Comparison of ENCODE assay signal across 9 mouse cellular contexts in genomic region chr10:95725910-95726309, GRCm38 (mm10). TPM values are rescaled to one million over a fixed set of nuclear protein-coding genes. Genes with fewer than 3 reads are reported as not detected.
DNase-seq lines count a peak whose midpoint lies in the region; ATAC-seq and TF ChIP-seq lines count a peak whose summit lies in the region.
"Had no signal": no experiment of that assay in that cellular context is flagged by ENCODE, and none has a peak within 500 bp of the region (broad histone marks: within the 10 kb centered on the region; RNA-seq: fewer than 3 reads in every experiment).

No protein-coding gene starts in this region.

- no peaks in the 10 kb centered on the region for H3K27me3 ChIP-seq in forebrain, postnatal 0 days (ENCODE audit: insufficient read depth, low read length)
- H3K27me3 ChIP-seq in forebrain, embryonic 12.5 days: no peaks in the 10 kb centered on the region
- no peaks in the 10 kb centered on the region for H3K27me3 ChIP-seq in testis, adult 2 months (ENCODE audit: control insufficient read depth, insufficient read depth, low read length)
- no peaks in the 10 kb centered on the region for H3K27me3 ChIP-seq in forebrain, embryonic 13.5 days

- peak; percentile 46 for DNase-seq in forebrain, postnatal 0 days
- peak; percentile 51 for DNase-seq in adrenal gland, postnatal 25 days
- peak; percentile 93 for DNase-seq in kidney, adult 11 months
- DNase-seq in left cerebral cortex, postnatal 14 days (ENCODE audit: low spot score in 2 of 2): peak; percentile 26 to 45

- intact Hi-C loops in left cerebral cortex, postnatal 14 days (cut with DNase I): no loop called here

- no peak for TF ChIP-seq POLR2A in testis, adult 2 months (IDR thresholded peaks at IDR 0.05; ENCODE audit: control insufficient read depth, low read depth, low read length)

- H3K4me1 ChIP-seq in forebrain, postnatal 0 days (ENCODE audit: insufficient read depth): no peaks in the 10 kb centered on the region
- 0 out of 2 replicates have a peak, but pooled peaks cover 8% of the 10 kb centered on the region for H3K4me1 ChIP-seq in forebrain, embryonic 12.5 days
- H3K4me1 ChIP-seq in testis, adult 2 months (ENCODE audit: control insufficient read depth, insufficient read depth, low read length): peaks cover under 1% of the 10 kb centered on the region; the same call in 1 of the 2 replicates
- peaks cover 7% of the 10 kb centered on the region; the same call in 1 of the 2 replicates for H3K4me1 ChIP-seq in forebrain, embryonic 13.5 days

- no peak for TF ChIP-seq CTCF in forebrain, postnatal 0 days (IDR thresholded peaks at IDR 0.05; ENCODE audit: low read depth)
- no peak for TF ChIP-seq CTCF in testis, adult 2 months (IDR thresholded peaks at IDR 0.05; ENCODE audit: control insufficient read depth, insufficient read depth, insufficient replicate concordance, low read depth, low read length)

- no peaks in the 10 kb centered on the region for H3K36me3 ChIP-seq in forebrain, postnatal 0 days (ENCODE audit: insufficient read depth)
- no peaks in the 10 kb centered on the region for H3K36me3 ChIP-seq in forebrain, embryonic 12.5 days (replicated peaks)
- H3K36me3 ChIP-seq in testis, adult 2 months (ENCODE audit: control insufficient read depth, insufficient read depth, low read length): no peaks in the 10 kb centered on the region
- no peaks in the 10 kb centered on the region for H3K36me3 ChIP-seq in forebrain, embryonic 13.5 days (ENCODE audit: poor library complexity, severe bottlenecking)

- no peaks in the 10 kb centered on the region for H3K9me3 ChIP-seq in forebrain, postnatal 0 days (ENCODE audit: low read length)
- no peaks in the 10 kb centered on the region for H3K9me3 ChIP-seq in forebrain, embryonic 12.5 days
- H3K9me3 ChIP-seq in forebrain, embryonic 13.5 days (replicated peaks): no peaks in the 10 kb centered on the region

- no peak overlapping the region for H3K9ac ChIP-seq in forebrain, postnatal 0 days
- H3K9ac ChIP-seq in forebrain, embryonic 12.5 days: no peak overlapping the region
- no peak overlapping the region for H3K9ac ChIP-seq in forebrain, embryonic 13.5 days

- peak; percentile 47; the same call in 1 of the 2 replicates for ATAC-seq in forebrain, postnatal 0 days
- no peak for ATAC-seq in forebrain, embryonic 12.5 days (ENCODE audit: low FRiP score)
- ATAC-seq in frontal cortex, adult (ENCODE audit: low TSS enrichment): peak; percentile 96
- no peak for ATAC-seq in forebrain, embryonic 13.5 days

- no peak overlapping the region for H3K4me2 ChIP-seq in forebrain, postnatal 0 days (ENCODE audit: low read depth)
- no peak overlapping the region for H3K4me2 ChIP-seq in forebrain, embryonic 12.5 days
- H3K4me2 ChIP-seq in forebrain, embryonic 13.5 days: no peak overlapping the region

- no peak overlapping the region for H3K4me3 ChIP-seq in forebrain, postnatal 0 days (ENCODE audit: low read depth, low read length)
- H3K4me3 ChIP-seq in forebrain, embryonic 12.5 days (replicated peaks): no peak overlapping the region
- H3K4me3 ChIP-seq in testis, adult 2 months (ENCODE audit: control insufficient read depth, low read depth, low read length): no peak overlapping the region
- H3K4me3 ChIP-seq in forebrain, embryonic 13.5 days: no peak overlapping the region

- 0 out of 2 replicates have a peak overlapping the region, but pooled peaks have one; percentile 15 for H3K27ac ChIP-seq in forebrain, postnatal 0 days (ENCODE audit: low read depth, low read length)
- H3K27ac ChIP-seq in forebrain, embryonic 12.5 days: no peak overlapping the region
- H3K27ac ChIP-seq in testis, adult 2 months (ENCODE audit: control insufficient read depth, insufficient read depth, low read depth, low read length): 0 out of 2 replicates have a peak overlapping the region, but pooled peaks have one; percentile 12
- H3K27ac ChIP-seq in forebrain, embryonic 13.5 days: no peak overlapping the region
- H3K27ac ChIP-seq: macrophage had no signal

- WGBS in forebrain, postnatal 0 days: 33% methylated on average over 5 of the region's 5 CpGs
- 77% methylated on average over 5 of the region's 5 CpGs for WGBS in forebrain, embryonic 12.5 days
- 58% methylated on average over 5 of the region's 5 CpGs for WGBS in forebrain, embryonic 13.5 days

RNA-seq across cellular contexts. Expression of gene Anapc15-ps, which starts 52.7 kb away (rescaled TPM):
- total RNA-seq in forebrain, postnatal 0 days (2014; rRNA removed): not detected in 2 replicates
- polyA plus RNA-seq in forebrain, postnatal 0 days (2015; fragmentation: Nextera tagmentation; extraction: Ambion mirVana): 0.55 TPM in 1 of 2 replicates, not detected in the other
- not detected in 2 replicates for polyA plus RNA-seq in forebrain, embryonic 12.5 days (2016; fragmentation: Nextera tagmentation; extraction: Ambion mirVana)
- total RNA-seq in adrenal gland, postnatal 25 days (2021): not detected in 2 replicates
- not detected for total RNA-seq in left cerebral cortex, postnatal 14 days (2021)
- polyA plus RNA-seq in testis, adult 2 months (2012; rRNA removed): not detected in 2 replicates
- 0.91 TPM in 1 of 2 replicates, not detected in the other for polyA plus RNA-seq in forebrain, embryonic 13.5 days (2015; fragmentation: Nextera tagmentation; extraction: Ambion mirVana)

Comparison
In these comparisons a context has a peak if more than half of its experiments do, and no peak if none do; other contexts are left out.
1. ATAC-seq: peak in forebrain, postnatal 0 days (single experiment) and frontal cortex, adult (single experiment); none in forebrain, embryonic 12.5 days (single experiment) and forebrain, embryonic 13.5 days (single experiment).
2. H3K27ac ChIP-seq: peak in forebrain, postnatal 0 days (single experiment) and testis, adult 2 months (single experiment); none in forebrain, embryonic 12.5 days (single experiment) and forebrain, embryonic 13.5 days (single experiment).
3. DNase-seq: peak in every context shown above with its lines; median percentile 93 in kidney, adult 11 months; 51 in adrenal gland, postnatal 25 days; 46 in forebrain, postnatal 0 days; 36 in left cerebral cortex, postnatal 14 days.